Mouse (Mus musculus): Measurements from ENCODE around the gene Mipep. TPM values are rescaled to one million over a fixed set of nuclear protein-coding genes. Genes with fewer than 3 reads are reported as not detected.

The Mipep gene
- total and polyA plus RNA-seq, 3 experiments = 20.0 to 44.4 (median 41.4) TPM

DNA sequence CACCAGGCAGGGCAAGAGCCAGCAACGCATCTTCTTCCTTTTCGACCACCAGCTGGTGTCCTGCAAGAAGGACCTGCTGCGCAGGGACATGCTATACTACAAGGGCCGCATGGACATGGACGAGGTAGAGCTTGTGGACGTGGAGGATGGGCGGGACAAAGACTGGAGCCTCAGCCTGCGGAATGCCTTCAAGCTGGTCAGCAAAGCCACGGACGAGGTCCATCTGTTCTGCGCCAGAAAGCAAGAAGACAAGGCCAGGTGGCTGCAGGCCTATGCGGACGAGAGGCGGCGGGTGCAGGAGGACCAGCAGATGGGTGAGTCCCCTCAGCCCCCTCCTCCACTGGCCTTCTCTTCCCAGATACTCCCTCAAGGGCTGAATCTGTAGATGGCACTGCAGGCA, 28.1 kb upstream of the Mipep start:
- DNase-seq = no peak

DNA sequence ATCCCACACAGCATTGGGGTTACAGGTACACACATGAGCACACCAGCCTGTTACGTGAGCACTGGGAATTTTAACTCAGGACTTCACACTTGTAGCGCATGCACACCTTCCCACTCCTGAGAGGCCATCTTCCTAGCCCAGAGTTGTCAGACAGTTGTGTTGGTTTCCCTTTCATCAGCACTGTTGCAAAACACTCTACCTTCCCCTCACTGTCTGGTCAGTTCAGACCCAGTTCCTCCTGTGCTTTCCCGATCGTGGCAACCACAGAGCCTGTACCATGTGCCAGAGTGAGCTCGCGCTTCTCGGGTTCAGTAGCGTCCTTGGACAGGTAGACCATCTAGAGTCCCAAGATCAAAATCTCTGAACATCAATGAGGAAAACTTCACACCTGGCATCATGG, 27.1 kb upstream of the Mipep start:
- no peak for DNase-seq

DNA sequence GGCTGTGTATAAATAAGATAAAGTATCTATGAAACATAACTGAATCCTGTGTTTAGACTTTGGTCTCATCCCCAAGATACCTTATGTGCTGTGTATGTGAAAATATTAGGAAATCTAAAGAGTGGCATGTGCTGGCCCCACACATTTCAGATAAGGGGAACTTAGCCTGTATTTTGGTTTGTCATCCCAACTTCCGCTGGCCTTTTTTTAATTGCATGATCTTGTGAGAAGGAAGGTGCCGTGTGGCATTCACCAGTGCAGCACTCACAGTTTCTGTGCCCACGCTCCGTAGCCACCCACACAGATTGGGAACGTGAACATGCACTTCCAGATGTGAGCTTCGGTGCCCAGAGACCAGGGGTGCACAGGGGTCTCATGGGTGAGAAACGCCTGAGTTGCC, 26.7 kb upstream of the Mipep start:
- no peak for DNase-seq

DNA sequence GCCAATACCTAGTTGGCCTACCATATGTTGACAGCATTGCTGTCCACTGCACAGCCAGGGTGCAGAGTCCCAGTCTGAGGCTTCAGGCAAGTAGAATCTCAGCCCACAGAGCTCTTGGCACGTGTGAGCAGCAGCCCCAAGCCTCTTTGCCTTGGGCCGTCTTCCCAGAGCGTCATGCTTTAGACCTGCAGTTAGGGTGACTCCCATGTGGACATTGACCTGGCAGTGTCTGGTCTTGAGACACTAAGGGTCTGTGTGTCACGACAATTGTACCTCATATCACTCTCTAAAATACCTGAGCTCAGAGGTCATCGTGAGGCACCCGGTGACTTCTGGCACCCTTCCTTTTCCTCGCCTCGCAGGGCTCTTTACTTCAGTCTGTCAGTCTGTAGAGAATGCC, 25.3 kb upstream of the Mipep start:
- no peak for DNase-seq

DNA sequence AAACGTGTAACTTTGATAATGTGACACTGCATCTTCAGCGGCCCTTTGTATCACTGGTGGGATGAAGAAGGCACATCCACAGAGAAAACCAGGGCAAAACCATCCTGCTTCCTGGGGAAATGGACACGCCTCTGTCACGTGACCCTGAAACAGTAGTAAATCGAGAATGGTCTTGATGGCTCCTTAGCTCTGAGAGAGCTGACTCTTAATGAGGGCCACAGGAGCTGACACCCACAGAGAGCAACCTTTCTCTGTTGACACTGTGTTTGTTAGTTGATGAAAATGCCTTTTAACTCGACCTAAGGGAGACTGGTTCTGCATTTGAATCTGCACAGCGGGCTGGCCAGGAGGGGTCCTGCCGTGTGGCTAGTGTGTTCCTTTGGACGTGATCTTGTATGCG, 22.6 kb upstream of the Mipep start:
- DNase-seq = no peak

DNA sequence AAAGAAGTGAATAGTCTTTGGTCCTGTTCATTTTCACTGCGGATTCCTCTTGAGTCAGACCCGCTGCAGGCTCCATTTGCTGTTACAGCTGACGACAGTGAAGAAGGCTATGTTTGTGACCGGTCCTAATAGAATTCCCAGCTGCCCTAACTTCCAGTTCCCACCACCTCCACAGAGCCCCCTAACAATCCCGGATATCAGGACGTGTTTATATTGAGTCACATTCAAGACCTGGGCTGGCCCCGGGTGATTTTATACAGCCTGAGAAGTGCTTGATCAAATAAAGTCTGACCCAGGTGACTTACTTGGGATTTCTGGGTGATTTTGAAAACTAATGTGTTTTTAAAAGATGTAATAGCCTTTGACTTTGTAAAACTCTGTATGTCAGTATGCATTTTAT, 21.6 kb upstream of the Mipep start:
- DNase-seq = no peak

DNA sequence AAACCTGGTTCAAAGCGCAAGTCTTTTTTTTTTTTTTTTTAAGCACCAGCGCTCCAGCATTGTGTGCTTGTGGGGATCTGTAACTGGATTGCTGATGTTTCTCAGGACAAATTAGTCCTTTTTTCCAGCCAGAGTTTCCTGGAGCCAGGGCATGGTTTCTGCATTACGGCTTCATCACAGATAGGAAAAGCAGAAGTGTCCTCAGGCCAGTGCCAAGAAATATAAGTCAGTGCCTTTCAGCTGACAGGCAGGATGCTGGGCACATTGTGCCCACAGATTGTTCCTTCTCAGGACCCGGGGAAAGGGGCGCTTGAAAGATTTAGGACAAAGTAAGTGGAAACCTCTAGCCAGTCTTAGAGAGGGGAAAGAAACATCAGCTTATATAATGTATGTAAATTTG, 20.6 kb upstream of the Mipep start:
- DNase-seq = no peak

DNA sequence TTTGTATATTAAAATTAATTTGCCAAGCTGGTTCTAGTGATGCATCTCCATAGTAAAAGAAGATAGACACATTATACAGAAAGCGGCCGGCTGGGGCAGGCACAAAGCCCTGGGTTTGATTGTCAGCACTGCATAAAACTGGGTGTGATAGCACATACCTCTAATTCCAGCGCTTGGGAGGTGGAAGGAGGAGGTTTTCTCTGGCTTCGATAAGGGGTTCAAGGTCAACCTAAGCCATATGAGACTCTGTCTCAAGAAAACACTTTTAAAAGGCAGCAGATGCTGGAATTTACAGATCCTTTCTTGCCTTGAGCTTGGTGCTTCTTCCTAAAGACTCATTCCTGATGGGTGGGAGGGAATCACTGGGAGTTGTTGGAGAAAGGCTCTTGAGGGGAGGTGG, 19.8 kb upstream of the Mipep start:
- DNase-seq = no peak

DNA sequence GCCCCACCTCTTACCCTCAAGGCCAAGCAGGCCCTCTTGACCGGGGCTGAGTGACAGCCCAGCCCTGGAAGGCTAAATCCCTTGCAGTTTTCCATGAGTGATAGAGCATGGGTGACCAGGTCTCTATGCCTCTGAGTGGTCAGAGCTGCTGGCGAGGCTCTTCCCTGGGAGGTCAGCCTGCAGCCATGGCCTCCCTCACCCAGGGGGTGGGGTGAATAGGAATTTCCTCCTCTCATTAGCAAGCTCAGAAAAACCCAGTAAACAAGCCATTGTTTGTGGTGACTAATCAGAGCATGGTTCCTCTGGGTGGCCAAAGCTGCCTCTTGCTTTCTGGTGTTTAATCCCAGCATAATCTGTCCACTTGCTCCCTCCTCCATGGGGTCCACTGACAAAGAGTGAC, 19.3 kb upstream of the Mipep start:
- DNase-seq = peak; percentile 54

DNA sequence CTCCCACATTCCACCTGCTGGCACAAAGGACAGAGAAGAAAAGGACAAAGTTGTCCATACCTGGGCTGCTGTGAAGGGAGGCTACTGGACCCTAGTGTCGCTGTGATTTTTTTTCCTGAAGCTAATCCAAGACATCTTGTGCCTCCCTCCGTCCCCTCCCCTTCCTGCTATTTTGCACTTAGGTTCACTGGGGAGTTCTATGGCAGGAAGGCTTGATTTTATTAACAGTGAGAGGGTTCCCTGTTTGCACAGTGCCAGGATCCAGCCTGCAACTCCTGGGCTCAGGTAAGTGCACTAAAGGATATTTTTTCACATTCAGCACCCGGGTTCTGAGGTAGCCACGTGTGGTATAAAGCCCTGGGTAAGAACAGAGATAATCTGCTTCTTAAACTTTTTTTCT, 16.5 kb upstream of the Mipep start, which contains the start of gene C1qtnf9:
Gene C1qtnf9, plus strand, starts transcription at position 251 of the 400 bp plus-strand sequence.
- DNase-seq = no peak

DNA sequence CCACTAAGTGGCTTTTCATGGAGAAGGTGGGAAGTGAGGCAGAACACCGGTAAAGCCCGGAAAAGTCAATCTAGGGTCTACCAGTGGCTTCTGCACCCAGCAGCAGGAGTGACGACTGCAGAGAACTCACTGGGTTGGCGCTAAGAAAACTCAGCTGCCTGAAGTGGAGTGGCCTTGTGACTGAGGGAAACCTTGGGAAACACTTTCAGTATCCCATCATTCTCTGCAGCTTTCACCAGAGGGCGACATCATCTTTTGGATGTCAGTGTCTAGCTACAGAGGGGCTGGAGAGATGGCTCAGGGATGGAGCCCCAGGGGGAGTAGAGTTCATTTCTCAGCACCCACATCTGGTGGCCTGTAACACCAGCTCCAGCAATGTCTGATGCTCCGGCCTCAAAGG, 15.0 kb upstream of the Mipep start:
- DNase-seq = peak; percentile 67

DNA sequence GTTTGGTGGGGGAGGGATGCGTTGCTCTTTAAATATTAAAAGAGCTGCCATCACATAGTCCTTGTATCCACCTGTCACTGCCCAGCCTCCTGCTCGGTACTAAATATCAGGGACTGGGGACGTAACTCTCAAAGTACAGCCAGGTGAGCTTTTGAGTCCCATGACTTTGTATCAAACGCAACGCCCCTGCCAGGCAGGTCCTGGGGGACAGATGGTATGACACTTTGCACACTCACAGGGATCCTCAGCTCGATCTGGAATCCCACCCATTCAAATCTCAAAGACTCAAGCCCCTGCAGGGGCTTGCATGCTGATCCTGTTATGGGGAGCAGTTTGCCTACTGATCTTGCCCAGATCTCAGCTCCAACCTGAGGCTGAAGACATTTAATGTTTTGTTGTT, 13.8 kb upstream of the Mipep start:
- DNase-seq = no peak

DNA sequence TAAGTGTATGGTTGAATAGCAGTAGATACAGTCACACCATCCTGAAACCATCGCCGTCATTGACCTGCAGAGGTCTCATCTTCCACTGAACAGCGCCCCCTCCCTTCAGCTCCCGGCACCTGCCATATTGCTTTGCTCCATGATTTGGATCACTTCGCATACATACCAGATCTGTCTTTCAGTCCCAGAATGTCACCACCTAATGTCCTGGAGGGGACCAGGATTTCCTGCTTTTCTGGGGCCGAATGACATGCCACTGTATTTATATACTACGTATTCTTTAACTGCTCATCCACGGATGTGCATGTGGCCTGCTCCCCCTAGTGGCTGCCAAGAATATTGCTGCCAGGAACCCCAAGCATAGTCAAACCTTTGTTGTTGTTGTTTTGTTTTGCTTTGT, 13.3 kb upstream of the Mipep start:
- DNase-seq = peak; percentile 63

DNA sequence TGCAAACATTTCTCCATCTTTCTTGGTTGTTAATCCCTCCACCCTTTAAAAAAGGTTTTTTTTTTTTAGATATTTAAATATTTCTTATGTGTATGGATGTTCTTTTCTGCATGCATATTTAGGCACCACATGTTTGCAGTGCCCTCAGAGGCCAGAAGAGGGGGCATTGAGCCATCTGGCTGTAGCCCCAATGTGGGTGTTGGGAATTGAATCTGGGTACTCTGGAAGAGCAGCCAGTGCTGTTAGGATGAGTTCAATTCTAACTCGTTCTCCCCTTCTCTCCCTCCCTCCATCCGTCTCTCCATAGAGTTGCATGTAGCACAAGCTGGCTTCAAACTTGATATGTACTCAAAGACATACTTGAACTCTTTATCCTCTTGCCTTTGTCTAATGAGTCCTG, 10.9 kb upstream of the Mipep start:
- DNase-seq = no peak

DNA sequence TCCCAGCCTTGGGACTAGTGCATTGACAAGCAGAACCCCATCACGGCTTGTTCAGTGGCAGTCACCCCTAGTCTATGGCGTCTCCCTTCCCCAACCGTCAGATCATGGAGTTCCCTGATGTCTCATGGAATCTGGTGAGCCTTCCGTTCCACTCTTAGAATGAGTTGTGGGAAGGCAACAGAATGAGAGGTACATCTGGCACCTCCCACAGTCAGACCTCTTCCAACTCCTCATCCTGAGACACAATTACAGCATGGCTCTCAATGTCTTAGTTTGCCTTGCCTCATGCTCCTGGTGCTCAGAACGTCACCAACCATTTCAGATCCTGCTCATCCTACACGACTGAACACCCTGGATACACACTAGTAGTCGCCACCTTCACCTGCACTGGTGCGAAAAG, 7.9 kb upstream of the Mipep start:
- no peak for DNase-seq

DNA sequence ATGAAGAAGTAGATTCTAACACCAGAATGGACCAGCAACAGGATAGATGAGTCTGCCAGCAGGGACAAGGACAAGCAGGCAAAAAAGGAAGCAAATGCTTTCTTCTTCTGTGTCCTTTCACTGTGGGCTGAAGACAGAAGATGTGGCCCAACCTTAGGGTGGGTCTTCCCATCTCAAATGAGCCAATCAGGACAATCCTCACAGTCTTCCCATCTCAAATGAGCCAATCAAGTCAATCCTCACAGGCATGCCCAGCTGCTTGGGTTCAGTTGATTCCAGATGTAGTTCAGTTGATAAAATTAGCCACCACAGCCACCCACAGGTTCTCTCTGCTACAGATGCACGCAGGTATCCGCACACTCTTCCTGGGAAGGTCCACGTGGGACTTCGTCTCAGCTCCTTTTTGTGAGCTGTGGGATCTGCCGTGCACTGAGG, 6.9 kb upstream of the Mipep start:
- DNase-seq = no peak

DNA sequence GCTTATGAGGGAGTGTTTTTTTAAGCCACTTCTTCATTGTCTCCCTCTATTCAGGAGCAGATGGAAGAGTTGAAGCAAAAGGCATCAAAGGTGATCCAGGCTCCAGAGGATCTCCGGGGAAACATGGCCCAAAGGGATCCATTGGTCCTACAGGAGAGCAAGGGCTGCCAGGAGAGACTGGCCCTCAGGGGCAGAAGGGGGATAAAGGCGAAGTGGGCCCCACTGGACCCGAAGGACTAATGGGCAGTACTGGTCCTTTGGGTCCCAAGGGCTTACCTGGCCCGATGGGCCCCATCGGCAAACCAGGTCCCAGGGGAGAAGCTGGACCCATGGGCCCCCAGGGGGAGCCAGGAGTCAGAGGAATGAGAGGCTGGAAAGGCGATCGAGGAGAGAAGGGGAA, 5.2 kb upstream of the Mipep start:
- no peak for DNase-seq

DNA sequence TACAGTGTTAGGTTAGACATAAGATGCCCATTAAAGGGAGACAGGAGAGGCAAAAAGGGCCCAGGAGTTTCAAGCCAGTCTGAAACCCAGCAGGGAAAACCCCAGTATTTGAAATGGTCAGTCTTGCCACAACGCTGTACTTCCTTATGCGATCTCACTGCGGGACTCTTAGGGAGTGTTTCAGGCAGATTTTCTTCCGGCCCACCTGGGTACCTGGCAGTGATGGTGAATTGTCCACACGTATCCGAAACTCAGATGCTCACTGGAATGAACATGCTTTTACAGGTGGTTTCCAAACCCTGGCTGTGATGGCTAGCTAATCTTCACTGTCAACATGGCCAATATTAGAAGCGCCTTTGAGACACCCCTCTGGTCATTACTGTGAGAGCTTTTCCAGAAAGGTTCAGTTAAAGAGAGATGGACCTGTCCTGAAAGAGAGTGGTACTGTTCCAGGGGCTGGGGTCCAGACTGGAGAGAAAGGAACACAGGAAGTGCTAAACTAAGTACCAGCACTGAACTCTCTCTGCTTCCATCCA, 2.2 kb upstream of the Mipep start:
- DNase-seq = no peak

DNA sequence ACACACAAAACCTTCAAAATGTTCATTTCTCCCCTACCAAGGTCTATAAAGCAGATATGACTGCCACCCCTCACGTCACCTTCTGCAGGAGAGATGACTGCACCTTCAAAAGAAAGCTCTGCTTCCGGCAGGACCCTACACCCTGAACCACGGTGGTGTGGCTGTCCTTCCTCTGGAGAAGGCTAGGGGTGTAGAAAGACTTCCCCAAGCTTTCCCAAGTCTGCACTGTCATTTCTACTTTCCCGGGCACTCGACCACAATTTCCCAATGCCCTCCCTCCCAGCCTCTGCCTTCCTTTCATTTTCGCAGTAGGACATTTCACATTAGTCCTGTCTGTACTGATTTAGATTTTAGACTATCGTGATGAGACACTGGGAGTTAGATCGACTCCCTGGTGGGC, 1.2 kb upstream of the Mipep start:
- DNase-seq = no peak

DNA sequence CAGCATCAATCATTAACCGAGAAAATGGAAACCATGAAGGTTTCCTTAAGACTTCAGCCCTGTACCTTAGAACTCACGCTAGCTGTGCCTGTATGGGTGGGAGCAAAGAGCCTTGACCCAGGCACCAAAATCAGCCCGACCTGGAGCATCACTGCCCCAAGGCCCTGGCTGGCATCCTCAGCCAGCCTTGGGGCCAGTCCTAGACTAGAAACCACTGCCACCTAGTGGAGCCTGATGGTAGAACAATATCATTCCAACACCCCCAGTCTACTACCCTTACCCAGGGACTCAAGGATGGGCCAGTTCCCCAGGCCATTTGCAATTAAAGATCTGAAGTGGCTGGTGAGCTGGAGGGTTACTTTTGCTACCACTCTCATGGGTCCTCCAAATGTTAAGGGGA, 5.7 kb downstream of the Mipep start:
- DNase-seq = peak; percentile 65

DNA sequence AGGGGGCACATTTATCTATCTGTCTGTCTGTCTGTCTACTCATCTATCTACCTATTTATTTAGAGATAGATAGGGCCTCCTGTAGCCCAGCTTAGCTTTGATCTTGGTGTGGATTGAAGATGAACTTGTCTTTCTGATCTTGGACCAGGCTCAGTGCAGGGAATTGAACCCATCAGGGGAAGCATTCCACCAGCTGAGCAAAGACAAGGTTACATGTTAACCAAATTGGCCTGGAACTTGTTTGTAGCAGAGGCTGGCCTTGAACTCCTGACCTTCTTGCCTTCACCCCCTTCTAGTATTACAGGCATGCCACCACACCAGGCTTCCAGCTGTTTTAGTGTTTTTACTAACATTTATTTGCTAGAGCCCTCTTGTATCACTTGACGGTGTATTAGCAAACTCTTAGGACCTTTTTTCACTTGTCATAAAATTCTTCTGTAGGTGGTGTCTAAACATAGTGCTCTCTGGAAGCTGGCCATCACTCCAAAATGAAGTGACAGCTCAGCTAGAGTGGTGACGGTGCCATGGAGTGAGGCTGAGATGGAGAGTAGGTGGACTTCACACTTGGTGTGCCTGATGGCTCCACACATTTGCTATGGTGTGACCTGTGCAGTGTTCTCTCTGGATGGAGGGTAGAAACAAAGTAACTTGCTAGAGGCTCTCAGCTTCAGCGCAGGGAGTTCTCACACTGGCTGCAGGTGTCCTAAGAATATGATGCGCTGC, 12.4 kb downstream of the Mipep start:
- DNase-seq = no peak

DNA sequence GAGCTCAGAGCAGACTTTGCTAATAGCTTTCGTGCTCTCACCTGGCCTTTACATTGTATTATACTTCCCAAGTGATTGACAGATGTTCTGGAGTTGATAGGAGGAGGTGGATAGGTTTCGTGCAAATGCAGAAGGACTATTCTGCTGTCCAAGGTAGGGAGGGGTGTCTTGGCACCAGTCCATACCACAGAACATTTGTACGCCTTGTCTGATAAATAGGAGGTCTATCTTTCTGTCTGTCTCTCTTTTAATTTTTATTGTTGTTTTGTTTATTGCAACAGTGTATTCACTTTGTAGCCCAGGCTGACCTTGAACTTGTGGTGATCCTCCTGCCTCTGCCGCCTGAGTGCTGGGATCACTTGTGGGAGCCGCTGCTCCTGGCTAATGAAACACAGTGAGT, 13.2 kb downstream of the Mipep start:
- DNase-seq = no peak

DNA sequence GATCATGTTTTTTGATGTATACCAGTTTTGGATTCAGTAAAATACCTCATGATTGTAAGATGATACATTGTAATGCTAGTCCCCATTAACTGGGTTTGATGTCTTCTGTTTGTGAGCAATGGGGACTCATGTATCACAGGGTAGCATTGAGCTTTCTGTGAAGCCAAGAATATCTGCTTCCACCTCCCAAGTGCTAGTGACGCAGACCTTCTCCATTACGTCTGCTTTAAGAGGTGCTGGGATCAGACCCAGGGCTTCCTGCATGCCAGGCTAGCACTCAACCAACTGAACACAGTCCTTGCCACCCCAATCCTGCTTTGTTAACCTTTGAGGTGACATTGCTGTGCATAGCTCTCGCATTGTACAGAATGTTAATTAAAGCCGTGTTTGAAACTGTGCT, 14.3 kb downstream of the Mipep start:
- no peak for DNase-seq

Data from adrenal gland, adult 2 months (tissue).